Mouse (Mus musculus): Measurements from ENCODE around the gene Olfr1402. TPM values are rescaled to one million over a fixed set of nuclear protein-coding genes. Genes with fewer than 3 reads are reported as not detected.

The Olfr1402 gene
- total RNA-seq (2023): not detected

DNA sequence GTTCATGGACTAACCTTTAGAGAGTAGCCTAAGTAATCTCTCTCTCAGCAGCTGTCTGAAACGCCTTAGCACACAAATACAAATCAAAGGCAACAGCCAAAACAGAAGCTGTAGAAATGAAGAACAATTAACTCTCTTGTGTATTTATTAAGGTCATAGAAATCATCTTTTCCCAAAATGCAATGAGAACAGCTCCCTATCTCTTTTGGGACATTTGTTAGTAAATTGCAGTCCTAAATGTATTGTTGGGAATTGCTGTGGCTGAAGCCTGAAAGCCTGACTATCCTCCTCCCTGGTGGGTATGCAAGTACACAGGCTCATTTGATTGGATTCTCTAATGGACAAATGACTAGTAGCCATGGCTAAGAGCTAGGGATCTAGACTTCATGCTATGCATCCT is at the start of gene Olfr1402:
Gene Olfr1402 (minus strand): TSS at position 101 of the 400 bp plus-strand sequence.

Other genes starting within 250 kb of the Olfr1402 start
- 10 to 100 TPM in 1 of 2 experiments, 1 to 10 TPM in 1; 9.5 to 10.7 TPM for gene Bcl9, start 124.1 kb downstream of the Olfr1402 start, total RNA-seq (2023)
- 10 to 100 TPM; 13.3 to 14.6 TPM for gene Chd1l, start 188.2 kb upstream of the Olfr1402 start, total RNA-seq (2023)
- 10 to 100 TPM; 54.0 to 54.1 TPM for gene Fmo5, start 206.8 kb upstream of the Olfr1402 start, total RNA-seq (2023)
- gene Prkab2, start 236.2 kb upstream of the Olfr1402 start, total RNA-seq (2023): 10 to 100 TPM in 1 of 2 experiments, 1 to 10 TPM in 1; 9.1 to 10.2 TPM

Measured in neutrophil, adult 83 days (primary cell).